Mouse (Mus musculus): Measurements from ENCODE around the gene Mob3a. TPM values are rescaled to one million over a fixed set of nuclear protein-coding genes. Genes with fewer than 3 reads are reported as not detected.
A peak's percentile ranks its signal among the peaks of the same experiment; 100 is the strongest.

Gene Mob3a
- total and polyA plus RNA-seq, 3 experiments, result 7.4 to 13.6 (median 7.6) TPM

GRCm38 (mm10) chr10:80742180-80742978 lies 40.6 kb upstream of the Mob3a start, which contains the start of gene Ap3d1:
Gene Ap3d1, minus strand, starts transcription at chr10:80742264.
- intact Hi-C loops (cut with DNase I), result loop anchor here (10.0 kb wide), 1 partner anchor 432 kb away; the partner anchor contains the start of gene Eef2
- WGBS, result 2% methylated on average over 25 of the region's 25 CpGs
- H3K9ac ChIP-seq (ENCODE audit: low read depth, low read length), result peak within 1 kb of the TSS; percentile 93
- peak within 1 kb of the TSS; percentile 92 for H3K27ac ChIP-seq
- peaks cover 13% of the 10 kb centered on the region for H3K4me1 ChIP-seq (ENCODE audit: control insufficient read depth, insufficient read depth, low read length)
- 0 out of 2 replicates have a peak, but pooled peaks have one; percentile 62 for TF ChIP-seq EP300 (IDR thresholded peaks at IDR 0.05; ENCODE audit: insufficient read depth, low read depth, low read length)
- no peak for TF ChIP-seq CTCF (IDR thresholded peaks at IDR 0.05)
- peak; percentile 80 for TF ChIP-seq POLR2A (IDR thresholded peaks at IDR 0.05; ENCODE audit: insufficient read depth, low read depth, low read length)
- H3K27me3 ChIP-seq (ENCODE audit: control insufficient read depth, insufficient read depth, low read length), result no peaks in the 10 kb centered on the region
- H3K4me3 ChIP-seq, result peak within 1 kb of the TSS; percentile 92
- peaks cover 3% of the 10 kb centered on the region; the same call in 1 of the 2 replicates for H3K36me3 ChIP-seq (ENCODE audit: control insufficient read depth, insufficient read depth, low read length)
- peaks cover 10% of the 10 kb centered on the region; the same call in 1 of the 2 replicates for H3K79me2 ChIP-seq (replicated peaks; ENCODE audit: control insufficient read depth, insufficient read depth, low read length)
- DNase-seq, result peak; percentile 97 to 98

GRCm38 (mm10) chr10:80741634-80742179 lies 39.9 kb upstream of the Mob3a start:
- no peak for TF ChIP-seq EP300 (IDR thresholded peaks at IDR 0.05; ENCODE audit: insufficient read depth, low read depth, low read length)
- no peak for DNase-seq
- Histone ChIP-seq H3K9ac (ENCODE audit: low read depth, low read length) (peak overlapping the region; percentile 93), H3K27me3 (ENCODE audit: control insufficient read depth, insufficient read depth, low read length) (no peaks in the 10 kb centered on the region), H3K4me3 (peak overlapping the region; percentile 92), H3K27ac (peak overlapping the region; percentile 92), H3K36me3 (ENCODE audit: control insufficient read depth, insufficient read depth, low read length) (peaks cover 3% of the 10 kb centered on the region), H3K4me1 (ENCODE audit: control insufficient read depth, insufficient read depth, low read length) (peaks cover 20% of the 10 kb centered on the region), H3K79me2 (replicated peaks; ENCODE audit: control insufficient read depth, insufficient read depth, low read length) (peaks cover 13% of the 10 kb centered on the region)
- intact Hi-C loops (cut with DNase I), result loop anchor here (2.0 to 10.0 kb wide), 2 partner anchors 39 to 433 kb away; partner anchors contain the start of genes Eef2 and Izumo4
- under 1% methylated on average over 46 of the region's 46 CpGs for WGBS

DNA sequence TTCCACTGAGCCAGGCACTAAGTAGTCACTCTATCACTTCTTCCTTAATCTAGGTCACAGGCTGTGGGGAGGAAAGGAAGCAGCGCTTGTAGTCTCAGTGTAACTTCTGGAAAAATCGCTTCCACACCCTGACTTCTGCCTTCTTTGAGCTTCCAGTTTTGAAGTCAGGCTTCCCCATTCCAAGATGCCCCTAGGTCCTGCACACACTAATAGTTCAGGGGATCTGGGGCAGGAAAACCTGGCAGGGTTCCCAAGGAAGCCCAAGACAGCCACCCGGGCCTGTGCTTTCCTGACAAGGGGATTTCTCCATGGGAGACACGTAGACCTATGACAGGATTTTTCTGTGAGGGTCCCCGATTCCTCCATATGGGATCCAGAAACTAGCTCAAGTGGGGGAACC lies 39.4 kb upstream of the Mob3a start:
- 2% methylated on average over 5 of the region's 5 CpGs for WGBS
- H3K36me3 ChIP-seq (ENCODE audit: control insufficient read depth, insufficient read depth, low read length), result peaks cover 5% of the 10 kb centered on the region
- peaks cover 13% of the 10 kb centered on the region for H3K79me2 ChIP-seq (replicated peaks; ENCODE audit: control insufficient read depth, insufficient read depth, low read length)
- intact Hi-C loops (cut with DNase I), result loop anchor here (2.0 to 10.0 kb wide), 2 partner anchors 38 to 434 kb away; partner anchors contain the start of genes Eef2 and Izumo4
- peaks cover 24% of the 10 kb centered on the region for H3K4me1 ChIP-seq (ENCODE audit: control insufficient read depth, insufficient read depth, low read length)
- peak overlapping the region; percentile 92 for H3K4me3 ChIP-seq
- TF ChIP-seq POLR2A (IDR thresholded peaks at IDR 0.05; ENCODE audit: insufficient read depth, low read depth, low read length), result no peak
- no peak for TF ChIP-seq EP300 (IDR thresholded peaks at IDR 0.05; ENCODE audit: insufficient read depth, low read depth, low read length)
- no peak for TF ChIP-seq CTCF (IDR thresholded peaks at IDR 0.05)
- peak; percentile 34 to 43 for DNase-seq
- H3K9ac ChIP-seq (ENCODE audit: low read depth, low read length), result peak overlapping the region; percentile 93
- no peaks in the 10 kb centered on the region for H3K27me3 ChIP-seq (ENCODE audit: control insufficient read depth, insufficient read depth, low read length)
- peak overlapping the region; percentile 92 for H3K27ac ChIP-seq

DNA sequence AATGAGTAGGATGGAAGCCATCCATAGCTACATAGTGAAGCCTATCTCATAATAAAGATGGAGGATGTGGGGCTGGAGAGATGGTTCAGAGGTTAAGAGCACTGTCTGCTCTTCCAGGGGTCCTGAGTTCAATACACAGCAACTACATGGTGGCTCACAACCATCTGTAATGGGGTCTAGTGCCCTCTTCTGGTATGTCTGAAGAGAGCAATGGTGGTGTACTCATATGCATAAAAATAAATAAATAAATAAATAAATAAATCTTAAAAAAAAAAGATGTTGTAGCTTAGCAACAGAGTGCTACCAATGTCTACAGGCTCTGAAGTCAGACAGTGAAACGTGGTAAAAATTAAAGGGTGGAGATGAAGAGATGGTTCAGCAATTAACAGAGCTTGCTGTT lies 36.9 kb upstream of the Mob3a start:
- Histone ChIP-seq H3K4me3 (no peak overlapping the region), H3K27me3 (ENCODE audit: control insufficient read depth, insufficient read depth, low read length) (no peaks in the 10 kb centered on the region), H3K4me1 (ENCODE audit: control insufficient read depth, insufficient read depth, low read length) (peaks cover 28% of the 10 kb centered on the region), H3K79me2 (replicated peaks; ENCODE audit: control insufficient read depth, insufficient read depth, low read length) (peaks cover 23% of the 10 kb centered on the region), H3K27ac (no peak overlapping the region), H3K9ac (ENCODE audit: low read depth, low read length) (no peak overlapping the region), H3K36me3 (ENCODE audit: control insufficient read depth, insufficient read depth, low read length) (peaks cover 5% of the 10 kb centered on the region)
- WGBS, result 65% methylated on average over 1 of the region's 1 CpGs
- intact Hi-C loops (cut with DNase I), result no loop called here
- TF ChIP-seq CTCF (IDR thresholded peaks at IDR 0.05) (peak; percentile 47), EP300 (IDR thresholded peaks at IDR 0.05; ENCODE audit: insufficient read depth, low read depth, low read length) (no peak), POLR2A (IDR thresholded peaks at IDR 0.05; ENCODE audit: insufficient read depth, low read depth, low read length) (no peak)
- DNase-seq, result no peak

- no peak overlapping the region for H3K4me3 ChIP-seq
- no peak overlapping the region for H3K9ac ChIP-seq (ENCODE audit: low read depth, low read length)
- peak overlapping the region; percentile 5; the same call in 1 of the 2 replicates for H3K27ac ChIP-seq
- peaks cover 27% of the 10 kb centered on the region for H3K4me1 ChIP-seq (ENCODE audit: control insufficient read depth, insufficient read depth, low read length)
- 32% methylated on average over 5 of the region's 5 CpGs for WGBS
- peaks cover 24% of the 10 kb centered on the region for H3K79me2 ChIP-seq (replicated peaks; ENCODE audit: control insufficient read depth, insufficient read depth, low read length)
- H3K36me3 ChIP-seq (ENCODE audit: control insufficient read depth, insufficient read depth, low read length), result peaks cover 5% of the 10 kb centered on the region
- no peak for TF ChIP-seq POLR2A (IDR thresholded peaks at IDR 0.05; ENCODE audit: insufficient read depth, low read depth, low read length)
- TF ChIP-seq CTCF (IDR thresholded peaks at IDR 0.05), result no peak
- TF ChIP-seq EP300 (IDR thresholded peaks at IDR 0.05; ENCODE audit: insufficient read depth, low read depth, low read length), result no peak
- H3K27me3 ChIP-seq (ENCODE audit: control insufficient read depth, insufficient read depth, low read length), result no peaks in the 10 kb centered on the region
- intact Hi-C loops (cut with DNase I), result no loop called here
- peak in 1 of 2 experiments; percentile 21 for DNase-seq
These were observed 35.0 kb upstream of the Mob3a start for GRCm38 (mm10) chr10:80736731-80737130.
